Mouse (Mus musculus) heart, postnatal 25 days (tissue): ENCODE data around the gene Psmd3. TPM values are rescaled to one million over a fixed set of nuclear protein-coding genes. Genes with fewer than 3 reads are reported as not detected.

Experiments
- DNase-seq: peaks from one replicate; pipeline ENCODE4 v3.0.0; 2022; ENCODE audit warnings: low spot score
- intact Hi-C: fragments of 180-260 bp; cut with DNase I; formaldehyde crosslinking; loops from one replicate; pipeline ENCODE4 v1.15.1; 2025
- total RNA-seq, 2 experiments: library from RNA; stranded (reverse); gene quantifications; 2 replicates each; pipeline ENCODE4 v1.2.3; 2021

Gene Psmd3
- total RNA-seq, 2 experiments from 2014 or later: 98.7 to 104 TPM

DNA sequence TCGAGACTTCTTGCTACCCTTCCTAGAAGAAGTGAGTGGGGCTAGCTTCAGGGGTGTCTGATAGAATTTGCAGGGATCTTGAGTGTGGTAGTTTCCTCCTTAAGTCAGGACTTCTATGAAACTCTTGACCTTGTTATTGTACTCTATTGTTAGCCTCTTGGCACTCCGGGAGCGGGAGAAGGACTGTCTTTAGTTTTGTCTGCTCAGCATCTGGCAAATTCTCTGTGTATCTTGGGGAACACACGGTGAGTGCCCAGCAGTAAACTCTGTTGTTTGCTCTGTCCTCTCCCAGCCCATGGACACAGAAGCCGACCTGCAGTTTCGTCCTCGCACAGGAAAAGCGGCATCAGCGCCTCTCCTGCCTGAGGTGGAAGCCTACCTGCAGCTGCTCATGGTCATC, 3.3 kb downstream of the Psmd3 start:
- DNase-seq: no peak
- intact Hi-C loops: no loop called here

GRCm38 (mm10) chr11:98686976-98687375, 4.6 kb downstream of the Psmd3 start:
- intact Hi-C loops: no loop called here
- DNase-seq: no peak

DNA sequence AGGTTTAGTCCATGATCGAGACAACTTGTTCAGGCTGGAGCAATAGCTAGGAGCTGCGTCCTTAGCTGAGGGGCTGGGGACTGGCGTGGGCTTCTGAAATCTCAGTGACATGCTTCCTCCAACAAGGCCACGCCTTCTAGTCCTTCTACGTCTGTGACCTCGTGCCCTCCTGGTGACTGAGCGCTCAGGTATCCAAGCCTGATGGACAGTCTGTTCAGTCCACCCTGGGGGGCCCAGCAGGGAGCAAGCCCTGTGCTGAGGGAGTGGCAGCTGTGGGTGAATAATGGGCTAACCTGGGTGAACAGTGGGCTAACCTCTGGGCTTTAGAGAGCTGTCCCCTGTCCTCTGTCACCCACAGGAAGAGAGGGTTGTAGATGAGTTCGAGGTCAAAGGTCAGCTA, 5.7 kb downstream of the Psmd3 start:
- DNase-seq: no peak
- intact Hi-C loops: no loop called here

- intact Hi-C loops: no loop called here
- no peak for DNase-seq
These were observed 10.8 kb downstream of the Psmd3 start for GRCm38 (mm10) chr11:98693201-98693600.

DNA sequence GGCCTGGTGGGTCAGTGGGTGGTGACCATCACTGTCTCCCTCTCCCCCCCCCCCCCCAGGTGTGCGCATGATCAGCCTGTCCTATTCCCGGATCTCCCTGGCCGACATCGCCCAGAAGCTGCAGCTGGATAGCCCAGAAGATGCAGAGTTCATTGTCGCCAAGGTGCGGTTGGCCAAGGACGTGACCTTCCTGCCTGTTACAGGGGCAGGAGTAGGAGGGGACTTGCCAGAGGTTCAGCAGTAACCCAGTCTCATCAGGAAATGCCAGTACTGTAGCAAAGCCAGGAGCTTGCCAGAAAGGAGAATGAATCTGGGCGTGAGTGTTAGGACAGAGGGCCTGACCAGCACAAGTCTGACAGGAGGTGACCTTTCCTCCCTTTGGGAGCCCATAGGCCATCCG, 11.4 kb downstream of the Psmd3 start:
- DNase-seq: no peak
- intact Hi-C loops: no loop called here

DNA sequence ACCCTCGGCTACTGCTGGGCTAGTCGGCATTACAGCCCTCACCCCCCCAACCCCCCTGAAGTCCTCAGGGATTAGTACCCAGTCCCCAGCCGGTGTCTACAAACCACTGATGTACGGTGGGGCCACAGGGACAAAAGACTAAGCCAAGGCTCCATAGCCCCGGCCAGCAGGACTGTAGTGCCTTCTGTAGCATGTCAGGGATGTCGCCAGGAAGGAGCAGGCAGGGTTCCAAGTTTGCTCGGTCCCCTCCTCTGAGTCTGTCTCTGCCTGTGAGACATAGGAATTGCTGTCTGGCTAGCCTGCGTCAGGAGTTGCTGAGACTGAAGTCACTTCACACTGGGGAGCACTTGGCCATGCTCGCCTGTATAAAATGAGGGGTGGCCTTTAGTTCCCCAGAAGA, 11.9 kb downstream of the Psmd3 start:
- no peak for DNase-seq
- intact Hi-C loops: no loop called here

DNA sequence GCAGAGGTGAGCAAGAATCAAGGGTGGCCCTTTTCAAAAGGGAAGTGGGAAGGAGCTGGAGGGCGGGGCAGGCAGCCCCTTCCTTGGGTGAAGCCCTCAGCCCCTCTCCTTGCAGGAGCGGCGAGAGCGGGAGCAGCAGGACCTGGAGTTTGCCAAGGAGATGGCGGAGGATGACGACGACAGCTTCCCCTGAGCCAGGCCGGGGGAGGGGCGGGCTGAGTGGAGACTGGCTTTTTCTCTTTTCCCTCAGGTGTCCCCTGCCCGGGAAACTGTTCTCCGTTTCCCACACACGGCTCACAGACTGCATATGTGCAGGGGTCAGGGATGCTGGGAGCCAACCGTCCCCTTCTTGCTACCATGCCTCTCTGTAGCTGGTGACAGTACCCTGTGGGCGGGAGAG, 13.1 kb downstream of the Psmd3 start:
- intact Hi-C loops: no loop called here
- no peak for DNase-seq

GRCm38 (mm10) chr11:98696454-98697216, 14.3 kb downstream of the Psmd3 start:
- intact Hi-C loops: no loop called here
- DNase-seq: no peak

DNA sequence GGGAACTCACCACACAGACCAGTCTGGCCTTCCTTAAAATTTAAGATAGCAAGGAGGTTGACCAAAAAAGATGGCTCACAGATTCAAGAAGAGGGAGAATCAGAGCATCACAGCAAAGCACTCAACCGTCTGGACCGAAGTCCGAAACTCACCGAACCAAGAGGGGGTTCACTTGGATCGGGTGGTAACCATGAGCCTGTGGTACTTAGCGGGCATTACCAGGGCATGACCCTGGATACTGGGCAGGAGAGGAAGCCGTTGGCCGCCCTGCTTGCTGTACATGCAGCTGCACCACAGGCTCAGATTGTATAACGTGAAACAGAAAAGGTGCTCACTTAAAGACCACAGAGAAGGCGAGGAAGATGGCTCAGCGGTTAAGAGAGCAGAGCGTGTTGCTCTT, 14.9 kb downstream of the Psmd3 start:
- DNase-seq: no peak
- intact Hi-C loops: no loop called here

- intact Hi-C loops: loop anchor here (2.0 kb wide), 1 partner anchor 130 kb away; no protein-coding TSS in a partner anchor
These were observed 16.7 kb downstream of the Psmd3 start for GRCm38 (mm10) chr11:98698849-98699640.

DNA sequence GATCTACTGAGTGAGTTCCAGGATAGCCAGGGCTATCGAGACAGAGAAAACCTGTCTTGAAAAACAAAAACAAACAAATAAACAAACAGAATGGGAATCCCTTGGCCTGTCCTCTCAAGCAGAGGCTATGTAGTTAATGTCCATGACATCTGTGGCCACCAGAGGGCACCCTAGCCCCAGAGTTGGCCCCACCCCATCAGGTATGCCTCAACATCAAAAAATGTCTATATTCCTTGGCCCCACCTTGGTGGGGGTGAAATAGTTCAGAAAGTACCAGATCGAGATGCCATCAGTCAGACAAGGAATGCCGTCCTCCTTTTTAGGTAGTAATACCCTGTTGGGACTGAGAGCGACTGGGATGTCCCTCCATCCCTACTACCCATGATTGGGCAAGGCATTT, 17.6 kb downstream of the Psmd3 start:
- intact Hi-C loops: loop anchor here (2.0 to 5.0 kb wide), 2 partner anchors 129 to 207 kb away; partner anchors contain the start of gene Cdc6
- DNase-seq: peak; percentile 54

More at GRCm38 (mm10) chr11:98698849-98699640, 16.7 kb downstream of the Psmd3 start:
- DNase-seq: no peak

- DNase-seq: no peak
These were observed 18.9 kb downstream of the Psmd3 start, which contains the start of gene Csf3 for GRCm38 (mm10) chr11:98701213-98701670. Csf3 (plus strand) TSS chr11:98701263.

GRCm38 (mm10) chr11:98702323-98702722, 20.0 kb downstream of the Psmd3 start:
- intact Hi-C loops: loop anchor here (5.0 kb wide), 1 partner anchor 205 kb away; the partner anchor contains the start of gene Cdc6

More at GRCm38 (mm10) chr11:98701213-98701670, 18.9 kb downstream of the Psmd3 start, which contains the start of gene Csf3:
- intact Hi-C loops: loop anchor here (5.0 kb wide), 1 partner anchor 206 kb away; the partner anchor contains the start of gene Cdc6

DNA sequence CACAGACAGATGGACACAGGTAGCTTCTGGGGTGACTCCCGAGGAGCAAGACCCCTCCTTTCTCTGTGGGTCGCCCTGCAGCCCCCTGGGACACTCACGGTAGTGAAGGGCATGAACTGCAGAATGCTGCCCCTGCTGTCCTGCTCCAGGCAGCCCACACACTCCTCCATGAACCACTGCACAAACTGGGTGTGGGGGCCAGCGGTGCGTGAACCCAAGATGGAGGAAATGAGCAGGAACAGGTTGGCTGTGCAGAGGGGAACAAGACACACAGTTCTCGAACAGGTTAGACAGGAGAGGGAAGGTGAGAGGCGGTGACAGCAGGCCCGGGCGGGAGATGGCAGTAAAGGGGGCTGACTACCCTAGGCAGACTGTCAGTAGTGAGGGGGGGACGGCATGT, 22.7 kb downstream of the Psmd3 start:
- intact Hi-C loops: no loop called here
- no peak for DNase-seq

More at GRCm38 (mm10) chr11:98702323-98702722, 20.0 kb downstream of the Psmd3 start:
- DNase-seq: no peak

DNA sequence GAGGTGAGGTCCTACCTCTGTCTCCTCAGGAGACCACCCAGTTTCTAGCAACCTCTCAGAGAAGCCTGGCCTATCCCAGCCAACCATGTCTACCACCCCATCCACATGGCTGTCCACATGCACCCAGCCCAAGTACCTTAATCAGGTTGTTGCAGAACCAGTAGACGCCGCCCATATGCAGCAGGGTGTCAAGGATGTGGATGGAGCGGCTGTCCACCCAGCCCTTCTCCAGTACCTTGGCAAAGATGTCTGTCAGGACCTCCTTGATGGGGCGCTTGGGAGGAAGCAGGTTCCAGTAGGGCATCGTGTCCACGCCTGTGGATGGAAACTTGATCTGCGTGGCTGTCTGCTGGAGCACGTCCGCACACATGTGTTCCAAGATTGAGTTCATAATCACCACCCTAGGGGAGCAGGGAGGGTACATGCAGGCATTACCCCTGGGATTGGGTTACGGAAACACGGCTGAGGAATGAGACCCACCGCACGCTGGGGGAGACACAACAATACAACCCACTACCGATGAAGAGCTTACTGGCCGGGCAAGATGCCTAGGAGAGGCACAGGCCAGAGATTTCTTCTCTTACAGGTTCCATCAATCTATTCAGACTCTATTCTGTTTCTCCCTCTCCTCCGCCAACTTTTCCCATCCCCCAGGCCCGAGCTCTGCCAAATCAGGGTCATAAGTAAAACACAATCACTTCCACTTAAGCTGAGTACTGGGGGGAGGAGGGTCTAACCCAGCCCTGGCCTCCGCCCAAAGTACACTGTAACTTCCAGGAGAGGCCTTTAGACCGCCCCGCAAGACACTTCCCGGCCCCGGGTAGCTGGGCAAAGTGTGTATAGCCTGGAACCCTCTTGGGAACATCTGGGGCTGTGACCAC, 25.3 kb downstream of the Psmd3 start:
- intact Hi-C loops: no loop called here
- DNase-seq: peak; percentile 49

DNA sequence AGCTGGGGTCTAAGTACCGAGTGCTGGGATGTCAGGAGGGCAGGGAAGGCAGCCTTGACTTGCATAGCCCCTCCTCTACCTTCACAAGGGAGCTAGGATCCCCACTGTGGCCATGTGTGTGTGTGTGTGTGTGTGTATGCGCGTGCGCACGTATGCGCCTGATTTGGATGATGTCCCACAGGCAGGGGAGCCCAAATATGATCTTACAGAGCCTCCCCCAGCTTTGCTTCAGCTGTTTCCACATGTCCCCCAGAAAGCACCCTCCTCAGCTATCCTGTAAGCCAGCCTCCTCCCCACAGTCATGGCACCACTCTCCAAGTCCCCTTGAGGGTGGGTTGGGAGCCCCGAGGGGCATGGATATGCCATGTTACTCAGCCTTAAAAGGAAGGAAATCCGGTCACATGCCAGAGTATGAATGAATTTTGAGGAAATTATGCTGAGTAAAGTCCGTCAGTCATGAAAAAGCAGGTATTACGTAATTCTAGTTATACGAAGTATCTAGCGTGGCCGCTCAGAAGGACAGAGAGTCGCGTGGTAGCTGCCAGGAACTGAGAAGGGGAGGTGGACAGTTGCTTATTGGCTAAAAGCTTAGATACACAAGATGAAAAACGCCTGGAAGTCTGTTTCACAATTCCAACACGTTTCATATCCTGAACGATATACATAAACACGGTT, 26.1 kb downstream of the Psmd3 start:
- intact Hi-C loops: no loop called here
- DNase-seq: peak; percentile 33

- intact Hi-C loops: no loop called here
- DNase-seq: no peak
These were observed 26.8 kb downstream of the Psmd3 start for GRCm38 (mm10) chr11:98709001-98709741.

GRCm38 (mm10) chr11:98710416-98711045, 28.2 kb downstream of the Psmd3 start:
- DNase-seq: peak; percentile 69
- intact Hi-C loops: loop anchor here (2.0 kb wide), 1 partner anchor 78 kb away; no protein-coding TSS in a partner anchor
